Mouse (Mus musculus) hindbrain, embryonic 16.5 days (tissue): ENCODE measurements around the gene Irf1. TPM values are rescaled to one million over a fixed set of nuclear protein-coding genes. Genes with fewer than 3 reads are reported as not detected.

Source experiments
- ATAC-seq: fragments of 200-750 bp; cut with Nextera tagmentation; 2 replicates; pipeline ENCODE4 v1.8.0; 2017; ENCODE audit warnings: moderate TSS enrichment, moderate library complexity
- H3K27ac ChIP-seq: fragments of 300-500 bp; sonication (generic); 2 replicates; pipeline ENCODE4 v1.5.1; 2014; ENCODE audit warnings: low read depth, mild to moderate bottlenecking, control low read depth, low read length, moderate library complexity
- H3K27me3 ChIP-seq: fragments of 300-500 bp; sonication (generic); replicated peaks from 2 replicates; pipeline ENCODE4 v1.6.1; 2014; ENCODE audit warnings: low read length; ENCODE audit not compliant: control insufficient read depth, insufficient read depth
- H3K36me3 ChIP-seq: fragments of 300-500 bp; sonication (generic); 2 replicates; pipeline ENCODE4 v1.6.1; 2014; ENCODE audit warnings: mild to moderate bottlenecking, low read length, moderate library complexity, mixed read lengths; ENCODE audit not compliant: control insufficient read depth, insufficient read depth
- H3K4me1 ChIP-seq: fragments of 300-500 bp; sonication (generic); 2 replicates; pipeline ENCODE4 v1.6.1; 2014; ENCODE audit warnings: low read depth, low read length; ENCODE audit not compliant: control insufficient read depth, insufficient read depth
- H3K4me2 ChIP-seq: fragments of 300-500 bp; sonication (generic); 2 replicates; pipeline ENCODE4 v1.6.1; 2014; ENCODE audit warnings: mild to moderate bottlenecking, low read length, control low read depth, moderate library complexity
- H3K4me3 ChIP-seq: fragments of 300-500 bp; sonication (generic); 2 replicates; pipeline ENCODE4 v1.5.1; 2014; ENCODE audit warnings: mild to moderate bottlenecking, low read length, control low read depth, moderate library complexity
- H3K9ac ChIP-seq: fragments of 300-500 bp; sonication (generic); 2 replicates; pipeline ENCODE4 v1.6.1; 2014; ENCODE audit warnings: low read depth, mild to moderate bottlenecking, control low read depth, low read length, moderate library complexity
- H3K9me3 ChIP-seq: fragments of 300-500 bp; sonication (generic); 2 replicates; pipeline ENCODE4 v1.6.1; 2014; ENCODE audit warnings: mild to moderate bottlenecking, low read length, moderate library complexity; ENCODE audit not compliant: control insufficient read depth
- WGBS: fragments of 180-500 bp; shearing (Covaris S2); extraction: QIAGEN DNeasy Blood & Tissue Kit; methylation state at CpG from one replicate; pipeline ENCODE4 v1.1.7; 2014; 5-methylcytosine and 5-hydroxymethylcytosine counted together
- polyA plus RNA-seq: library from polyadenylated mRNA; unstranded; fragments of >200 nt; fragmentation: Nextera tagmentation; extraction: Ambion mirVana; gene quantifications from 2 replicates; pipeline ENCODE4 v1.2.1, GENCODE M21; 2015

Irf1 gene
- polyA plus RNA-seq, 1 experiment from 2014 or later = 3.9 TPM

GRCm38 (mm10) chr11:53810156-53810555 lies 40.3 kb downstream of the Irf1 start:
- Histone ChIP-seq H3K9ac (no peak overlapping the region), H3K4me1 (no peaks in the 10 kb centered on the region), H3K36me3 (no peaks in the 10 kb centered on the region), H3K4me2 (no peak overlapping the region), H3K27ac (no peak overlapping the region), H3K27me3 (no peaks in the 10 kb centered on the region), H3K9me3 (no peaks in the 10 kb centered on the region), H3K4me3 (no peak overlapping the region)
- WGBS = 62% methylated on average over 5 of the region's 5 CpGs
- ATAC-seq = no peak

- H3K4me2 ChIP-seq = no peak overlapping the region
- H3K9me3 ChIP-seq = no peaks in the 10 kb centered on the region
- H3K9ac ChIP-seq = no peak overlapping the region
- no peak overlapping the region for H3K27ac ChIP-seq
- no peak for ATAC-seq
- WGBS = 66% methylated on average over 2 of the region's 2 CpGs
- no peak overlapping the region for H3K4me3 ChIP-seq
- no peaks in the 10 kb centered on the region for H3K27me3 ChIP-seq
- H3K4me1 ChIP-seq = no peaks in the 10 kb centered on the region
- no peaks in the 10 kb centered on the region for H3K36me3 ChIP-seq
These were observed 40.9 kb downstream of the Irf1 start for GRCm38 (mm10) chr11:53810749-53811148.

- WGBS = 83% methylated on average over 3 of the region's 3 CpGs
- H3K4me2 ChIP-seq = no peak overlapping the region
- H3K9me3 ChIP-seq = no peaks in the 10 kb centered on the region
- H3K36me3 ChIP-seq = no peaks in the 10 kb centered on the region
- no peak for ATAC-seq
- no peaks in the 10 kb centered on the region for H3K4me1 ChIP-seq
- H3K27ac ChIP-seq = no peak overlapping the region
- no peak overlapping the region for H3K4me3 ChIP-seq
- H3K27me3 ChIP-seq = no peaks in the 10 kb centered on the region
- H3K9ac ChIP-seq = no peak overlapping the region
These were observed 41.5 kb downstream of the Irf1 start for GRCm38 (mm10) chr11:53811312-53811711.

- Histone ChIP-seq H3K27ac (no peak overlapping the region), H3K4me3 (no peak overlapping the region), H3K36me3 (no peaks in the 10 kb centered on the region), H3K4me2 (no peak overlapping the region), H3K9me3 (no peaks in the 10 kb centered on the region), H3K27me3 (no peaks in the 10 kb centered on the region), H3K9ac (no peak overlapping the region), H3K4me1 (no peaks in the 10 kb centered on the region)
- WGBS = 85% methylated on average over 16 of the region's 16 CpGs
- no peak for ATAC-seq
These were observed 43.4 kb downstream of the Irf1 start for GRCm38 (mm10) chr11:53813001-53813868.

GRCm38 (mm10) chr11:53814810-53815209 lies 45.0 kb downstream of the Irf1 start:
- WGBS = 64% methylated on average over 3 of the region's 3 CpGs
- Histone ChIP-seq H3K4me2 (no peak overlapping the region), H3K4me3 (no peak overlapping the region), H3K4me1 (no peaks in the 10 kb centered on the region), H3K27me3 (no peaks in the 10 kb centered on the region), H3K36me3 (no peaks in the 10 kb centered on the region), H3K9me3 (no peaks in the 10 kb centered on the region), H3K9ac (no peak overlapping the region), H3K27ac (no peak overlapping the region)
- no peak for ATAC-seq

GRCm38 (mm10) chr11:53816841-53817375 lies 47.1 kb downstream of the Irf1 start:
- Histone ChIP-seq H3K4me2 (no peak overlapping the region), H3K4me3 (no peak overlapping the region), H3K36me3 (no peaks in the 10 kb centered on the region), H3K9ac (no peak overlapping the region), H3K9me3 (no peaks in the 10 kb centered on the region), H3K27me3 (no peaks in the 10 kb centered on the region), H3K27ac (no peak overlapping the region), H3K4me1 (no peaks in the 10 kb centered on the region)
- WGBS = 94% methylated on average over 5 of the region's 5 CpGs
- ATAC-seq = no peak

GRCm38 (mm10) chr11:53818794-53819193 lies 49.0 kb downstream of the Irf1 start:
- no peaks in the 10 kb centered on the region for H3K4me1 ChIP-seq

GRCm38 (mm10) chr11:53819511-53819910 lies 49.7 kb downstream of the Irf1 start:
- Histone ChIP-seq H3K4me3 (no peak overlapping the region), H3K27me3 (no peaks in the 10 kb centered on the region), H3K36me3 (no peaks in the 10 kb centered on the region), H3K27ac (no peak overlapping the region), H3K9ac (no peak overlapping the region), H3K9me3 (no peaks in the 10 kb centered on the region), H3K4me1 (no peaks in the 10 kb centered on the region), H3K4me2 (no peak overlapping the region)
- ATAC-seq = no peak
- whole genome bisulfite sequencing = 96% methylated on average over 6 of the region's 6 CpGs

More at GRCm38 (mm10) chr11:53818794-53819193, 49.0 kb downstream of the Irf1 start:
- H3K36me3 ChIP-seq = no peaks in the 10 kb centered on the region
- WGBS = 64% methylated on average over 6 of the region's 6 CpGs
- H3K27me3 ChIP-seq = no peaks in the 10 kb centered on the region
- H3K9me3 ChIP-seq = no peaks in the 10 kb centered on the region
- no peak overlapping the region for H3K27ac ChIP-seq
- no peak overlapping the region for H3K9ac ChIP-seq
- no peak overlapping the region for H3K4me2 ChIP-seq
- no peak for ATAC-seq
- H3K4me3 ChIP-seq = no peak overlapping the region

GRCm38 (mm10) chr11:53820516-53821170 lies 50.8 kb downstream of the Irf1 start:
- Histone ChIP-seq H3K27me3 (no peaks in the 10 kb centered on the region), H3K4me2 (no peak overlapping the region), H3K9ac (no peak overlapping the region), H3K9me3 (no peaks in the 10 kb centered on the region), H3K36me3 (no peaks in the 10 kb centered on the region), H3K4me1 (no peaks in the 10 kb centered on the region), H3K27ac (no peak overlapping the region), H3K4me3 (no peak overlapping the region)
- no peak for ATAC-seq
- WGBS = 93% methylated on average over 13 of the region's 13 CpGs
